Mouse (Mus musculus) ovary, adult 18-20 months (tissue): ENCODE results near the gene Tmem119.
"Not testable (repeated sequence)": the region's sequence is repeated elsewhere in the genome, so short reads cannot be mapped to it uniquely, and the experiment has no call there.

ENCODE experiments used
- DNase-seq: peaks from one replicate; pipeline ENCODE4 v3.0.0; 2022; ENCODE audit warnings: low spot score, mixed read lengths

Tmem119 gene

GRCm38 (mm10) chr5:113789075-113789788, 11.1 kb downstream of the Tmem119 start:
- DNase-seq = no peak

GRCm38 (mm10) chr5:113788645-113789044, 11.7 kb downstream of the Tmem119 start:
- DNase-seq = no peak

GRCm38 (mm10) chr5:113786985-113787384, 13.3 kb downstream of the Tmem119 start:
- no peak for DNase-seq

GRCm38 (mm10) chr5:113784104-113784503, 16.2 kb downstream of the Tmem119 start:
- not testable (repeated sequence) for DNase-seq

GRCm38 (mm10) chr5:113783581-113784001, 16.7 kb downstream of the Tmem119 start:
- DNase-seq = peak; percentile 42

- no peak for DNase-seq
Observed at GRCm38 (mm10) chr5:113782624-113783023, 17.7 kb downstream of the Tmem119 start.

- DNase-seq = no peak
Observed at GRCm38 (mm10) chr5:113781875-113782274, 18.4 kb downstream of the Tmem119 start.

- no peak for DNase-seq
Observed at GRCm38 (mm10) chr5:113781254-113781653, 19.1 kb downstream of the Tmem119 start.

GRCm38 (mm10) chr5:113780763-113781162, 19.6 kb downstream of the Tmem119 start:
- DNase-seq = no peak

- no peak for DNase-seq
Observed at GRCm38 (mm10) chr5:113780082-113780752, 20.1 kb downstream of the Tmem119 start.

GRCm38 (mm10) chr5:113779569-113779968, 20.7 kb downstream of the Tmem119 start:
- no peak for DNase-seq

- DNase-seq = not testable (repeated sequence)
Observed at GRCm38 (mm10) chr5:113777728-113778127, 22.6 kb downstream of the Tmem119 start.

- no peak for DNase-seq
Observed at GRCm38 (mm10) chr5:113776896-113777226, 23.5 kb downstream of the Tmem119 start.

- DNase-seq = no peak
Observed at GRCm38 (mm10) chr5:113776128-113776895, 24.0 kb downstream of the Tmem119 start.

- DNase-seq = no peak
Observed at GRCm38 (mm10) chr5:113775585-113775984, 24.7 kb downstream of the Tmem119 start.

- peak; percentile 90 for DNase-seq
Observed at GRCm38 (mm10) chr5:113773664-113774063, 26.7 kb downstream of the Tmem119 start.

GRCm38 (mm10) chr5:113772905-113773519, 27.3 kb downstream of the Tmem119 start:
- no peak for DNase-seq

GRCm38 (mm10) chr5:113772450-113772895, 27.8 kb downstream of the Tmem119 start, which contains the start of the genes Sart3 and Iscu:
TSS of gene Sart3 (minus strand) at chr5:113772510.
TSS of gene Iscu (plus strand) at chr5:113772748.
- peak; percentile 91 for DNase-seq

GRCm38 (mm10) chr5:113771213-113772162, 28.8 kb downstream of the Tmem119 start:
- DNase-seq = peak; percentile 77

- DNase-seq = no peak
Observed at GRCm38 (mm10) chr5:113768806-113769205, 31.5 kb downstream of the Tmem119 start.
